Mouse (Mus musculus): ENCODE results near the gene Drc3.
A peak's percentile ranks its signal among the peaks of the same experiment; 100 is the strongest.

Drc3 gene

DNA sequence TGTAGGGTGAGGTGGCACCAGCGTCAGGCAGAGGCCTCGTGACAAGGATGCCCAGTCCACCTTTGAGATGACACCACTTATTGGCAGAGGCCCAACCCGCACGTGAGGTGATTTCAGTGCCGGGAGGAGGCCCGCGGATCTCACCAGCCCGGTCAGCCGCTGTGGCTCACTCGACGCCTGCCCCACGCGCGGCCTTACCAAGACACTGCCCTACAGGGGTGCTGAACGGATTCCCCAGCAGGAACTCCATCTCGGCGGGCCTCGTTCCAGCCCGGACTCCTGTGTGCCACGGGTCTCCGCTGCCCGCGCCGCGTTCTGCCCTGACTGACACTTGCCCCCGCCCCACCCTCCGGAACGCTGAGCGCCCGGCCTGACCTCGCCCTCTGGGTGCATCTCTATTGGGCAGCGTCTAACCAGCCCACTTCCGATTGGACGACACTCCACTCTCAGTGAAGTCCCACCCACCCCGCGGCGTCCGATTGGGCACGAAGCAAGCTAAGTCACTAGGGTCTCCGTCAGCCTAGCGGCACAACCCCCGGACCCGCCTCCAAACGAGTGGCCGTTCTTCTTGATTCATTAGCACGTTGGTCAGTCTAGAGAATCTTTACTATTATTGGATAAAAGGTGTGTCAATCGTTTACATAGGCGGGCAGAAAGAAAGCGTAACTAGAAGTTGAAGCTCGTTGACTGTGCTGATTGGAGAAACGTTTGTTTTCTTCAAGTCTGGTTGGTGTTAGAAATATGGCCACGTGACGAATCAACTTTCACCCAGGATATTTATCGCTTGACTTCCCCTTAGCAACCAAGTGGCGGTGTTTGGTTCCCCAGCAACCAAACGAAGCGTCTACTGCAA lies at the start of gene Drc3, which contains the start of gene Tom1l2:
Gene Drc3 (plus strand): TSS at position 771 of the 853 bp plus-strand sequence.
Gene Tom1l2 (minus strand): TSS at position 347 of the 853 bp plus-strand sequence.
- peak; percentile 100 for DNase-seq (ENCODE audit: low spot score in 2 of 2)

DNA sequence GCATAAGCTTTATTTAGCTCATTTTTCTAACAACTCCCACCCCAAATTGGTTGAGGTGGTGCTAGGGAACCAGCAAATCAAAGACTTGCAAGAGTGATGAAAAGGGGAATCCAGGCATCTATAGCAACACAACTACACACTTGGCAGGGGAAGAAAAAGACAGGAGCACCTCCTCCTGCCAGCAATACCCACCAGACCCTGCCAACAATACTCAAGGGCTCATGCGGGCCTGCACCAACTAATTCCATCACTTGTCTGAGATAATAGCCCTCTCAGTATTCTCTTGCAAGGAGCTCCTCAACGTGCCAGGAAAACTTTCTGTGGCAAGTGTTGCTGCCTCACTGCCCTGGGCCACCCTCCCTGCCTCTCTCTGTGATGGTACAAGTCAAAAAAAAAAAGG lies 49.6 kb upstream of the Drc3 start:
- no peak for DNase-seq (ENCODE audit: low spot score in 2 of 2)

DNA sequence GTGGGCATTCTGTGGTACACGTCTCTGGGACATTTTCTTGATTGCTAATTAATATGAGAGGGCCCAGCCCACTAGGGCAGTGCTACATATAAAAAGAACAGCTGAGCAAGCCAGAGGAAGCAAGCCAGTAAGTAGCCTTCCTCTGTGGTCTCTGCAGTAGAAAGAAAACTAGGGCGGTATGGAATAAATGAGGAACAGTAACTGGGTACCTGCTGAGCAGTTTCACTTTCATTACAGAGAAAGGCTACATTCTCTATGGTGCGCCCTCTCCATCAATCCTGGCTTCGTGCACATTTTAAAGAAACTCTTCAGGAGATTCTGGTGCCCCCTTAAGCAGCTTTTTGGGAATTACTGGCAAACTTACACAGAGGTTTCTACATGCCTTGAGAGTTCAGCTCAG lies 47.5 kb upstream of the Drc3 start:
- DNase-seq (ENCODE audit: low spot score in 2 of 2), result no peak

DNA sequence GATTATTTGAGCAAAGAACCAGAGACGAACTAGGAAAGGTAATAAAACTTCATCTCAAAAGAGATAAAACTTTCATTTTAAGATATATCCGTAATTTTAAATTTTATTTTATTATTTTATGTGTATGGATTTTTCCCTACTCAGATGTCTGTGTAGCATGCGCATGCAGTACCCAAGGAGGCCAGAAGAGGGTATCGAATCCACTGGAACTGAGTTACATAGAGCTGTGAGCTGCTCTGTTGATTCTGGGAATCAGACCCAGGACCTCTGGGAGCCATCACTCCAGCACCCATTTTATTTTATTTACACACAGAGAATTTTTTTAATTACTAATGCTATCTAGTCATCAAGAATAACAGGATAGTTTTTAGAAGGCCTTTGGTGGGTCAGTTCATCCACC lies 46.3 kb upstream of the Drc3 start:
- no peak for DNase-seq (ENCODE audit: low spot score in 2 of 2)

DNA sequence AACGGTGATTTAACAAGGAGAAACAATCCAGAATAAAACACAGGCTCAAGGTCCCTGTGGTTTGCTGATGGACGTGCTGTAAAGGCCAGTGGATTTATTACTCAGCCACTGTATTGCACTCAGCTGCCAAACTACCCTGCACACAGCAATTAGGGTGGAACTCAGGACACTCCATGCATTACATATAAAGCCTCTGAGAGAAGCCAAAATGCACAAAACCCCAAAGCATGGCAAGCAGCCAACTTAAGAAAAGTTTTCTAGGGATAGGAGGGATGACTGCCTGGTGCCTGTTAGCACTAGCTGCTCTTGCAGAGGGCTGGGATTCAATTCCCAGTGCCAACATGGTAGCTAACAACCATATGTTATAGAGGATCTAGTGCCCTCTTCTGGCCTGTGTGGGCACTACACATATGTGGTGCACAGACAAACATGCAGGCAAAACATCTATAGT lies 45.7 kb upstream of the Drc3 start:
- DNase-seq (ENCODE audit: low spot score in 2 of 2), result no peak

DNA sequence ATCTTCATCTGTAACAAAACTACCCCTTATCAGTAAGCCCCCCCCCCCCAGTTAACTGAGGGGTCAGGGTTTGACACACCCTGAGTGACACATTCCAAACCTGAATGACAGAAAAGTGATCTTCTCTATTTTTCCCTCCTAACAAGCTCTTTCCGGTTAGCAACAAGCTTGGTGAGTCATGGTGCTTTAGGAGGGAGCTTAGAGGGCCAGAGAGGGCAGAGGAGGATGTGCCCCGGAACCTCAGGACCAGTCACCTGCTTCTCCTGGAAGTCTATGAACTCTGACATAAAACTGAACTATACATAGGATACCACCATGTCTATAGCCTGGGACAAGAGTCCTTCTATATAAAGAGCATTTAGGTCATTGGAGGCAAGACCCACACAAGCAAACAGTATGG lies 45.1 kb upstream of the Drc3 start:
- DNase-seq (ENCODE audit: low spot score in 2 of 2), result no peak

DNA sequence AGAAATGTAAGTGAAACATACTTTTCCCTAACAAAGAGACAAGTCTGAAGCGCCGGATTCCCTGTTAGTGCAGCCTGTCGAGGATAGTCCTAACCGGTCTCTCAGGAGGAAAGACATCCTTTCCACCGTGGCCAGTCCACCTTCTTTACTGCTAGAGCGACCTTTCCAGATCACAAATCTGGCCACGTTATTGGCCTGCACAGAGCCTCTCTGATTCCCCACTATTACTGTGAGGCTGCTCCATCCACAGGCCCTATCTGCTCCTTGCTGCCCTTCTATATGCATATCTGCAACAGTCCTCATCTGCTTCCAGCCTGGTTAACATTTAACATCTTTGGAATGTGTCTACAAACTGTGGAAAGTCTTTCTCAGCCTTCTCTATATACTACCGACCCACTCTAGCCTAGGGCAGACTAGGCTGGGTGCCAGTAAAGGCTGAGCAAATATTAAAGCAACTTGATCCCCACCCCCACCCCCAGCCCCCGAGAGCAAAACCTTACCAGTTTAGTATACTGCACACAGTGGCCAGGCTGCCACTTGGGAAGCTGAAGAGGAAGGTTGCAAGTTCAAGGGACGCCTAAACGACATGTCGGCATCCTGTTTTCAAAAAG lies 44.5 kb upstream of the Drc3 start:
- DNase-seq (ENCODE audit: low spot score in 2 of 2), result no peak

DNA sequence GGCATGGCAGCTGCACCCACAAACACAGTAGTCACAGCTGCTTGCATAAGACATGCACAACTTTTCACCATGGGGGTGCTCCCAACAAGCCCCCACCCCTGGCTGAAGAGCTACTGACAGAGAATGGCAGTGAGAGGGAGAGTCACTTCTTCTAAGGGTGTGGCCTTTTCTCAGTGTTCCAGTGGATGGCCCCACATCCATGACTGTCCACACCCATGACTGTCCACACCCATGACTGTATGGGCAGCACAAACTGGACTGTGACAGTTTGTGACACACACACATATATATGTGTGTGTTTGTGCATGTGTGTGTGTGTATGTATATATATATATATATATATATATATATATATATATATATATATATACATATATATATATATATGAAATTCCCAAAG lies 43.3 kb upstream of the Drc3 start:
- DNase-seq (ENCODE audit: low spot score in 2 of 2), result no peak

DNA sequence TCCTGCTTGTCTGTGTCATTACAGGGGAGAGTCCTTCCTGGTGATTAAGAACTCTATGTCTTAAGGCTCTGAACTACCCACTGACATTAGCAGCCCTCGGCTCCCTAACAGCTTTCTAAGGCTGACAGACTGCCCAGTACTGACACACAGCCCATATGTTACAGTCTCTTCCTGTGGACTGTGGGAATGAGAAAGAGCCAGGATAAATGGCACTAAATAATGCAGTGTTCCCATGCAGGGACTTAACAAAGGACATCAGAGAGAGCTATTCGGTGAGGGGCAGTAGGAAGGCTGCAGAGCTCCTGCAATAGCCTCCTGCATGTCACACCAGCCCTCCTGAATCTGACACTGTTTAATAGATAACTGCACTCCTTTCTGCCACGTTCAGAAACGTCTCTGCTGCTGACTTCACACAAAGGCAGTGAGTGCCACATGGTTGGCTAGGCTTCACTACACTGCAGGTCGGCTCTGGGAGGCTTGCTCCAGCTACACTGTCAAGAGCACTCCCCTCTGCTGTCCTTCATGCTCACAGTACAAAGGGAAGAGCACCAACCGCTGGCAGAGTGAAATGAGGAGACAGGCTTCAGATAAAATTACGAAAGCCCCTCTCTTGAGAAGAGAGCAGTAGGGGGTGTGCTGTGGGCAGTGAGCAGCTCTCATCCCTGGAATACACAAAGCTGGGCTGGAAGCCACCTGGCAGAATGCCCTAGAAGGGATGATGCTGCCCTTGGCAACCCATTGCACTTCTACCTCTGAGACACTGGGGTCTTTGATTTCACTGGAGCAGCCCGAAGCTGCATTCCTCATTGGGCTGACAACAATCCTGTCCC lies 41.9 kb upstream of the Drc3 start:
- DNase-seq (ENCODE audit: low spot score in 2 of 2), result peak; percentile 73 to 93

DNA sequence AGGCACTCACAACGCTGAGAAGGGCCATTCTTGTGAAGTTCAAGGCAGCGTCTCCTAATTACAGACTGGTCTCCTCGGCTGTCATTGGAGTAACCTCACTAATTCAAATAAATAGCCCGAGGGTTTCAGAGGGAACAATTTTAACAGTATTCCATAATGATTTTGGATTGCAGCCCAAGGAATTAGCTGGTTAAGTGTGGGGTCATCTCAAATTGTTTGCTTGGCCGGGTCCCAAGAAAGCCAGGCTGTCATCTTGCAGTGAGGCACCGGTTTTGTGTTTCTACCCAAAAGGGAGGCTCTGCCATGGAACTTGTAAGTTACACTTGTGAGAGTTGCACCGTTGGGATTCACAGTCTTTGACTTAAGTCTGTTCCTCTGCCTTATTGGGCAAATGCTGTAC lies 36.9 kb upstream of the Drc3 start:
- DNase-seq (ENCODE audit: low spot score in 2 of 2), result no peak

DNA sequence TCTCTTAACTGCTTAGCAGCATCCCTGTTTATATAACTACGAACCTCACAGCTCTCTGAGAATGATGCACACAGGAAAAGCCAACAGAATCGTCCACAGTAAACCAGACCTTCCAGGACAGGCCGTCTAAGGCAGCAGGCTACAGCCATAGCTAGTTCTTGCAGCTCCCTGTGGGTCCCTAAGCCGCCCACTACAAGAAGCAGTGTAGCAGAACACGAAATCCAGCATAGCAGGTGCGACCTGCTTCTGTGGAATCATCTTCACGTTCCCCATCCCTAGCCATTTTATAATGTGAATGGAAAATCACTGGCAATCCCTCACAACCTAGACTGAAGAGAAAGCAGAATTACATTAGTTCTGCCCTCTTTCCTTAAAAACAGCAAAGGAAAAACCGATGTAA lies 36.2 kb upstream of the Drc3 start:
- DNase-seq (ENCODE audit: low spot score in 2 of 2), result peak in 1 of 2 experiments; percentile 63

DNA sequence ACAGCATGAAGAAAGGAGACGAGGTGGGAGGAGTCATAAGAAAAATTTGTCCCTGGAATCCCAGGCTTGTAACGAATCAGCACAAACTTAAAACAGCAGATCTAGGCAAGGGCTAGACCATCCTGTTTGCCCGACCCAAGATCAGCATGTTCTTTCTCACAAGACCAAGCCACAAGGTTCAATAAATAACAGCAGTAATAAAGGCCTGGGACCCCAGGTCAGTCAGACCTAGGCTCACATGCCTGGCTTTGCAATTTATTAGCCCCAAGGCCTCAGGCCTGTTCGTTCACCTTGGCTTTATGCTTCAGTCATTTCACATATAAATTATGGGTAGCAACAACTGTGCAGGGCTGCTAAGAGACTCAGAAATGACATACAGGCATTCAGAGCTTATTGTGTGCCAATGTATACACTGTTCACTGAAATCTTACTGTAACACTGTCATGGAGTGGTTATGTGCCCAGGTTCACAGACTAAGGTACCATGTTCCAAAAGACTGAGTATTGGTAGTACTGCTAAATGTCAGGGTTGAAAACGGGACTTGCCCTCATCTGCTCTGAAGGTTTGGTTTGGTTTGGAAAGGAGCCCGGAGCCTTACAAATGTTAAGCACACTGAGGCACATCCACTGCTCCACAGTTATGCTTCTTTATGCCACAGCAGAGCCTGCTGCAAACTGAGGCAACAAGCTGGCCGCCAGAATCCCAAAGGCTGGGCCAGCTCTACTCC lies 35.6 kb upstream of the Drc3 start:
- no peak for DNase-seq (ENCODE audit: low spot score in 2 of 2)

DNA sequence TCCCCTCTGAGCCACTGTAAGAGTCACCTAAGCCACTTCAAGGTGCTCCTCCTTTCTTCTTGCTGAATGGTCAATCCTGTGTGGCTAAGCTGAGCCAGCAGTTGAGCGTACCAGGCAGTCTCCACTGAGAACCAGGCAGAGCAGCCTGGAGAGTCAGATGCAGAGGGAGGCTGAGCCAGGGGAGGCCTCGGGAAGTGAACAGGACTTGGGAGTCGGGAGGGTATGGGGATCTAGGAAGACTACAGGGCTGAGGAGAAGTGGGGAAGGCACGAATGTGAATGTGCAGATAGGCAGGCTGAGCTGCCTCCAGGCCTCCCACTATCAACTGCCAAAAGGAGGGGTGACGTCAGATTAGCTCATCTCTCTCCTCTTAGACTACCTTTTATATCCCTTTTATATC lies 34.4 kb upstream of the Drc3 start:
- DNase-seq (ENCODE audit: low spot score in 2 of 2), result no peak

DNA sequence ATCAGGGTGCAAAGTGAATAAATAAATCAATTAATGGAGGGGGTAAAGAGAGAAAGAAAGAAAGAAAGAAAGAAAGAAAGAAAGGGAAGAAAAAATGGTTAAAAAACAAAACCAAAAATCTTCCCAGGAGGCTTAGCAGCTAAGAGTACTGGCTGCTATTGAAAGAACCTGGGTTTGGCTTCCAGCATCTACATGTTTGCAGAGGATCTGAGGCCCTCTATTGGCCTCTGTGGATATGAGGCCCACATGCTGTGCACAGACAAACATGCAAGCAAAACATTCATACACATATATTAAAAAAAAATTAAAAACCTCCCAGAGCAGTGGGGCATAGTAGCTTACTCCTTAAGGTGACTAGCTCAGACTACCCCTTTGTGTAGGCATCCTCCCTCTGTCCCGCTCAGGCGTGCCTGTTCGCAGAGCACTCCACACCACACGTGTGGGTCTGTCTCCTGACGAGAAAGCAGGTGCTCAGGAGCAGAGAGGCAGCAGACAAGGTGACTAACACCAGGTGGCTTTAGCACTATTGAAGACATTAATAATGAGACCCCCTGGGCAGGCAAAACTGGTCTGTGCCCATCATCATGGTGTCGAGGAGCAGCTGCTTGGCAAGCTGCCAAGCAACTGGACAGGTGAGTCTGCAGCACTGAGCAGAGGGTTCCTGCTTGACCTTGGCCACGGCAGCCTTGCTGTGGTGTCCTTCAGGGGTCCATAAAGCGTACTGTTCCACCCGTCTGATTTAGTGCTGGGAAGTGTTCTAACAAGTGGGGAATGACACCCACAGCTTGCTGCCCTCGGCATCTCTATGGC lies 33.7 kb upstream of the Drc3 start:
- no peak for DNase-seq (ENCODE audit: low spot score in 2 of 2)

DNA sequence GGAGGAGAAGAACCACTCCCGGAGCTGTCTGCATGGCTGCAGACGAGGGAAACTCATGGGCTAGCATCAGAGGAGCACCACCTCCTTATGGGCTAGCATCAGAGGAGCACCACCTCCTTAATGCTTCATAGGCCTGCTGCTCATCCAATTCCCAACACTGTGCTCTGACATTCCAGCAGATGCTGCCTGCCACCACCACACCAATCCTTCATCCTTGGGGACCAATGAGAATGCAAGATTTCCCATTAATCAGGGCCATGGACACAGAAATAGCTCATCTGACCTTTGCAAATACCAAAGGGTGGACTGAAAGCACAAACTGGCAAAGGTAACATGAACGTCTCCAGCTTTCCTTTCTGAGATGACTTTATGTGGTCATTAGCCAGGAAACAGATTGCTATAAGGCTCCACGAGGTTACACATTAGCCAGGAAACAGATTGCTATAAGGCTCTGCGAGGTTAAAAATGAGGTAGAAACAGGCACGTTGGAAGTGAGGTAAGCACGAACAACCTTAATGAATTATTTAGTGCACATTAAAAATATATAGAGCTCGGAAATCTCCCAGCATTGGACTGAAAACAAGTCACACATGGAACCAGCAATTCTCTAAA lies 32.6 kb upstream of the Drc3 start:
- DNase-seq (ENCODE audit: low spot score in 2 of 2), result no peak

DNA sequence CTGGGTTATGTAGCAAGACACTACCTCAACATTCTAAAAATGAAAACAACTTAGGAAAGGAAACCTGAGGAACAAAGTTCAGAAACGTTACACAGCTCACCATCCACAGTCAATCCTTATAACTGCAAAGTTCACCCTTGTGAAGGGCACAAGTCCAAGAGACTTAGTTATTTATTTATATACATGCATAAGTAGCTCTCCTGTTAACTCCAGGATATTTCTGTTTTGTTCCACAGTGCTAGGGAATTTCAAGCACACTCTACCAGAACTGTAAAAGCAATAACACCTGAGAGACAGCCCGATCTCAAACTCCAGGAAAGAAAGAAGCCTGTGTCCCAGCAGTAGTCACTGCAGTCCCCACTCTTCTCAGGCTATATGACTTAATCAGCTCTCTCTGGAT lies 31.7 kb upstream of the Drc3 start:
- no peak for DNase-seq (ENCODE audit: low spot score in 2 of 2)

DNA sequence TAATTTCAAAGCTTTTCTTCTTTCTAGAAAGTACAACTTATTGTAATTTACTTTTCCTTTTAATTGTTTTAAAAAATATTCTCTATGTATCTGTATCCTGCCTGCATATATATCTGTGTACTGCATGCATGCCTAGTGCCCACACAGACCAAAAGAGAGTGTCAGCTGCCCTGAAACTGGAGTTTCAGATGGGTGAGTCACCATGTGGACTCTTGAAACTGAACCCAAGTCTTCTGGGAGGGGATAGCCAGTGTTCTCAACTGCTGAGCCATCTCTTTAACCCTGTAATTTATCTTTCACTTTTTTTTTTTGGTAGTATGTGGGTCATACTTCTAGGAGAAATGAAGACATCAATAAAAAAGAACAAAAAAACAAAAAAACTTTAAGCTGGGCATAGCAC lies 29.4 kb upstream of the Drc3 start:
- no peak for DNase-seq (ENCODE audit: low spot score in 2 of 2)

DNA sequence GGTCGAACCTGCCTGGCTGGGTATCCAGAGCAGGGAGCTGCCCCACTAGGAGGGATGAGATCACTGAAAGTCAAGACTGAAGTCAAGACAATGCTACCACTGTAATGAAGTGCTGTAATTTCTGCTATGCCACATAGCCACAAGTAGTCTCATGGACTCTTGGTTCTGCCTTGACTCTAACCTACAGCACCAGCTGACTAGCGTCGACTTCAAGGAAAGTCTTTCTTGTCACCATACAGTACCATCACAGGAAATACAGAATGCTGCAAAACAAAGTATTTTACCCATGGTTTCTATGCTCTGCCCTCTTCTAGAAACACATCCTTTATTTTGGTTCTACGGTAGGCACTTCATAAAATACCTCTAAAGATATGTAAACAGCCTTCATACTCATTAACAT lies 22.6 kb upstream of the Drc3 start:
- no peak for DNase-seq (ENCODE audit: low spot score in 2 of 2)

DNA sequence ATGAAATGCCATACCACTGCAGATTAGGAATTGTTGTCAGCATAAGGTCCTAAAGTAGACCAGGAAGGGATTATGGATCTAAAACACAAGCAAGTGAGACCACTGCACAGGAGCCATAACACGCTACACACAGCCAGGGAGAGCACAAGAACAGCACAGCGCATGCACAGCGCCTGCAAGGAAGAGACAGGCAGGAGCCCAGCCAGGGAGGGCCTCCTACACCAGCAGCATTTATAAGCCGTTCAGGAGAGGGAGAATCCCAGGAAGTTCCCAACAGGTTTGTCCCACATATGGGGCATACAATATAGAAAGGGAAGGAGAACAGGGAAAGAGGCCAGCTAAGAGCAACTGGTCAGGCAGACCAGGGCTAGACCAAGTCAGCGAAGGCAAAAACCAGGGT lies 19.7 kb upstream of the Drc3 start:
- DNase-seq (ENCODE audit: low spot score in 2 of 2), result no peak

DNA sequence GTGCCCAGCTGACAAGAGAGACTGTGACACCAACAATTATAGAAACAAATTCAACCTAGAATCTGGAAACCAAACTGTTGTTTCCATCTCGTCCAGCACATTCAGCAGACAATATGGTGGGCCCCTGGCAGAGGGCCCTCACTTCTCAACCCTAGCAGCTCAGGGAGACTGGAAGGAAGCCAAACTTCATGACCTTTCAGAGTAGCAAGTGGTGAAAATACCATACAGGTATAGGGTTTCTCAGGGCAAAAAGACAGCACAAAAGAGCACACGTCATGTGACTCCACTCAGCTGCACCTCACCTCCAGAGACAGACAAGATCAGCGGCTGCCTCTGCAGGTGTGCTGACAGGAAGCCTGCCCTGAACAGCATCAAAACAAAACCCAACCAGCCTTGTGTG lies 19.0 kb upstream of the Drc3 start:
- no peak for DNase-seq (ENCODE audit: low spot score in 2 of 2)
